Mouse (Mus musculus) layer of hippocampus, adult 11-12 months (tissue): ENCODE measurements at regions not wholly inside any gene's neighbourhood (a gene's known extent, or its start where the extent isn't known, plus 50 kb on each side); places are given as distances from the start of the nearest gene placed in this dataset.

Experiments used
- DNase-seq: peaks from one replicate; pipeline ENCODE4 v3.0.0; 2022; ENCODE audit warnings: low spot score

- no peak for DNase-seq
Observed at GRCm38 (mm10) chr14:46302601-46303000, 76.6 kb upstream of the Gm15217 start.

DNA sequence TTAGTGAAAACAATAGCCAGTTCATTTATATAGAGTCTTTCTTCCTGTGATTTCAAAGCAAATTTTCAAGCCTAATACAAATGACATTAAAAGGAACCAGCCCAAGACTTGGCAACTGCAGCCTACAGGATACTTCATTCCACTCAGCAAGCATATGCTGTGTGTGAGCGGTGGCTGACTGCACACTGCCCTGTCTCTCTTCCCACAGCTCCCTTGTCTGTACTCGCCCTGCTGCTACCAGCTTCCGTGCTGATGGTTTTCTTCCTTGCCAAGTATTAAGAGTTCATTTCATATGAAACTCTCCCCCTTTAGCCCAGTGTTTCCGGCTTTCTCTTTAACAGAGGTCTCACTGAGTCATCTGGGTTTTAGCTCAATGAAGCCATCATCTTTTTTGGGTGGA, 73.9 kb upstream of the Gm15217 start:
- no peak for DNase-seq

GRCm38 (mm10) chr14:46313064-46313463, 66.2 kb upstream of the Gm15217 start:
- DNase-seq, result no peak

DNA sequence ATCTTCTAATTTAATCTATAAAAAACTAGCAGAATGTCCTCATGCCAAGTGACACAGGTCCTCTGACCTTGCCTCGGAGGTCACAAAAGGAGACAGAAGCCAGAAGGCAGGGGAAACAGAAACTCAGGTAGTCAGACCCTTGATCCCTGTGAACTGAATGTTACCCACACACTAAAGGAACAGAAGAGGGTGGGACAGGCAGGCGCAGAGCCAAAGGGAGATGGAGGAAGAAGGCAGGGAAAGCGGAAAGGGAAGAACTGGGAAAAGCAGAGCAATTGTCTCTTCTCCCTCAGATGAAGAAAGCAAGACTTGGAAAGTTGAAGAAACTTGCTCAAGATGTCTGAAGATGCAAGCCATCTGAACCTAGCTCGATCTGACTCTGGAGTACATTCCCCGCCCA, 62.7 kb upstream of the Gm15217 start:
- no peak for DNase-seq

- DNase-seq, result no peak
Observed at GRCm38 (mm10) chr14:46317406-46318045, 61.7 kb upstream of the Gm15217 start.

DNA sequence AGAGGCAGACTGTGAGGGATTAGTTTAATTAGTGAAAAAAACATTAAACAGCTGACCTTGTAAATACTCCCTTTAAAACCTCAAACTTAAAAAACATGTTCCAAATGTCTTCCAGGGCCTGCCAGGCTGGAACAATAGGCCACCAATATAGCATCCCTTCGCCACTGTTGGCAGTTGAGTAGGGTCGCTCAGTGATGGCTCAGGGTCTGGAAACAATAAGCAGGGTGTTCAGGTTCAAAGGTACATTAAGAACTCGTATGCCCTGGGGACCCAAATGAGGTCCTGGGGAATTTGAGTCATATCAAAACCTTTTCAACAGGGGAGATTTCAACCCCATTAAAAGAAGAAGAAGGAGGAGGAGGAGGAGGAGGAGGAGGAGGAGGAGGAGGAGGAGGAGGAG, 51.1 kb upstream of the Gm15217 start:
- DNase-seq, result no peak
